Mouse (Mus musculus): ENCODE data around the gene Arl2bp.

DNA sequence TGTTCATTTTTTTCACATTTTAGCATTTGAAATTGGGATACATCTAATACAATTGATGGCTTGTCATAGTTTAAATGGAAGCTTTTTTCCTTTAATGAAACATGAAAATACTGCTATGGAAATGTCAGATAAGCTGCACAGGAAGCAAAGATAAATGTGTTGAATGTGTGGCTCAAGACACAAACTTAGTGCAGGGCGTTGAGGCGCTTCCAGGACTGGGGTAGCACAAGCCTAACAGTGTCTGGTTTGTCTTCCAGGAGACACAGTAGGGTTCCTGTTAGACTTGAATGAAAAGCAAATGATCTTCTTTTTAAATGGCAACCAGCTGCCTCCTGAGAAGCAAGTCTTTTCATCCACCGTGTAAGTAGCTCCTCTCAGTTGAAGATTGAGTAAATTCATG lies 16.9 kb upstream of the Arl2bp start:
- TF ChIP-seq POLR2A (IDR thresholded peaks at IDR 0.05; ENCODE audit: borderline replicate concordance, control insufficient read depth, low read depth, low read length) (no peak), CTCF (IDR thresholded peaks at IDR 0.05; ENCODE audit: control insufficient read depth, insufficient read depth, low read length) (no peak)

Measured in bone marrow, adult 2 months (tissue).